Mouse (Mus musculus): ENCODE data around the gene Rdh12. TPM values are rescaled to one million over a fixed set of nuclear protein-coding genes. Genes with fewer than 3 reads are reported as not detected.
"Not testable (repeated sequence)": the region's sequence is repeated elsewhere in the genome, so short reads cannot be mapped to it uniquely, and the experiment has no call there.

Gene Rdh12
- total and polyA plus RNA-seq, 2 experiments from 2014 or later: 0.56 to 1.4 TPM

- ATAC-seq (ENCODE audit: insufficient read depth, low read depth): peak; percentile 97
- H3K4me2 ChIP-seq (ENCODE audit: low read depth, low read length): peak within 1 kb of the TSS; percentile 72
These were observed 36.4 kb upstream of the Rdh12 start, which contains the start of gene Vti1b for GRCm38 (mm10) chr12:79172019-79172941. Vti1b (minus strand) TSS chr12:79172667.

GRCm38 (mm10) chr12:79173721-79174120, 35.0 kb upstream of the Rdh12 start:
- no peak for DNase-seq (ENCODE audit: low spot score)

More at GRCm38 (mm10) chr12:79172019-79172941, 36.4 kb upstream of the Rdh12 start, which contains the start of gene Vti1b:
- Histone ChIP-seq H3K9me3 (replicated peaks; ENCODE audit: control insufficient read depth, low read length) (no peaks in the 10 kb centered on the region), H3K27me3 (ENCODE audit: control insufficient read depth, insufficient read depth, low read length) (no peaks in the 10 kb centered on the region), H3K4me1 (ENCODE audit: control insufficient read depth, insufficient read depth) (peaks cover 6% of the 10 kb centered on the region; the same call in 1 of the 2 replicates), H3K9ac (replicated peaks; ENCODE audit: low read depth, low read length) (peak within 1 kb of the TSS; percentile 78), H3K36me3 (replicated peaks; ENCODE audit: control insufficient read depth, insufficient read depth, low read length) (peaks cover 8% of the 10 kb centered on the region), H3K4me3 (ENCODE audit: low read depth, low read length) (peak within 1 kb of the TSS; percentile 84), H3K27ac (ENCODE audit: low read depth) (peak within 1 kb of the TSS; percentile 92)
- WGBS: under 1% methylated on average over 70 of the region's 73 CpGs
- peak; percentile 94 for DNase-seq (ENCODE audit: low spot score)
- TF ChIP-seq CTCF (IDR thresholded peaks at IDR 0.05; ENCODE audit: low read depth): peak; percentile 66
- peak; percentile 89 for TF ChIP-seq EP300 (IDR thresholded peaks at IDR 0.05; ENCODE audit: low read depth)

GRCm38 (mm10) chr12:79175998-79176397, 32.7 kb upstream of the Rdh12 start:
- Histone ChIP-seq H3K4me2 (ENCODE audit: low read depth, low read length) (no peak overlapping the region), H3K4me3 (ENCODE audit: low read depth, low read length) (no peak overlapping the region), H3K4me1 (ENCODE audit: control insufficient read depth, insufficient read depth) (peaks cover 6% of the 10 kb centered on the region; the same call in 1 of the 2 replicates), H3K9me3 (replicated peaks; ENCODE audit: control insufficient read depth, low read length) (no peaks in the 10 kb centered on the region), H3K9ac (replicated peaks; ENCODE audit: low read depth, low read length) (no peak overlapping the region), H3K27me3 (ENCODE audit: control insufficient read depth, insufficient read depth, low read length) (no peaks in the 10 kb centered on the region), H3K36me3 (replicated peaks; ENCODE audit: control insufficient read depth, insufficient read depth, low read length) (peaks cover 10% of the 10 kb centered on the region), H3K27ac (ENCODE audit: low read depth) (no peak overlapping the region)
- ATAC-seq (ENCODE audit: insufficient read depth, low read depth): no peak
- 91% methylated on average over 5 of the region's 5 CpGs for WGBS
- DNase-seq (ENCODE audit: low spot score): no peak
- no peak for TF ChIP-seq CTCF (IDR thresholded peaks at IDR 0.05; ENCODE audit: low read depth)
- no peak for TF ChIP-seq EP300 (IDR thresholded peaks at IDR 0.05; ENCODE audit: low read depth)

More at GRCm38 (mm10) chr12:79173721-79174120, 35.0 kb upstream of the Rdh12 start:
- peaks cover 6% of the 10 kb centered on the region; the same call in 1 of the 2 replicates for H3K4me1 ChIP-seq (ENCODE audit: control insufficient read depth, insufficient read depth)
- H3K4me3 ChIP-seq (ENCODE audit: low read depth, low read length): no peak overlapping the region
- H3K27ac ChIP-seq (ENCODE audit: low read depth): no peak overlapping the region
- ATAC-seq (ENCODE audit: insufficient read depth, low read depth): no peak
- WGBS: 58% methylated on average over 5 of the region's 5 CpGs
- TF ChIP-seq CTCF (IDR thresholded peaks at IDR 0.05; ENCODE audit: low read depth): no peak
- no peak overlapping the region for H3K9ac ChIP-seq (replicated peaks; ENCODE audit: low read depth, low read length)
- H3K4me2 ChIP-seq (ENCODE audit: low read depth, low read length): no peak overlapping the region
- H3K36me3 ChIP-seq (replicated peaks; ENCODE audit: control insufficient read depth, insufficient read depth, low read length): peaks cover 8% of the 10 kb centered on the region
- no peaks in the 10 kb centered on the region for H3K27me3 ChIP-seq (ENCODE audit: control insufficient read depth, insufficient read depth, low read length)
- no peaks in the 10 kb centered on the region for H3K9me3 ChIP-seq (replicated peaks; ENCODE audit: control insufficient read depth, low read length)

- H3K9me3 ChIP-seq (replicated peaks; ENCODE audit: control insufficient read depth, low read length); H3K4me3 ChIP-seq (ENCODE audit: low read depth, low read length); H3K4me2 ChIP-seq (ENCODE audit: low read depth, low read length); H3K27me3 ChIP-seq (ENCODE audit: control insufficient read depth, insufficient read depth, low read length); ATAC-seq (ENCODE audit: insufficient read depth, low read depth); H3K4me1 ChIP-seq (ENCODE audit: control insufficient read depth, insufficient read depth); H3K27ac ChIP-seq (ENCODE audit: low read depth); DNase-seq (ENCODE audit: low spot score); H3K9ac ChIP-seq (replicated peaks; ENCODE audit: low read depth, low read length): not testable (repeated sequence)
- H3K36me3 ChIP-seq (replicated peaks; ENCODE audit: control insufficient read depth, insufficient read depth, low read length): peaks cover 72% of the 10 kb centered on the region
- WGBS: 74% methylated on average over 6 of the region's 6 CpGs
These were observed 23.6 kb upstream of the Rdh12 start for GRCm38 (mm10) chr12:79185160-79185559.

GRCm38 (mm10) chr12:79190931-79191673, 17.6 kb upstream of the Rdh12 start:
- H3K4me3 ChIP-seq (ENCODE audit: low read depth, low read length): peak overlapping the region; percentile 68
- peak overlapping the region; percentile 97 for H3K4me2 ChIP-seq (ENCODE audit: low read depth, low read length)
- H3K27me3 ChIP-seq (ENCODE audit: control insufficient read depth, insufficient read depth, low read length): no peaks in the 10 kb centered on the region
- H3K36me3 ChIP-seq (replicated peaks; ENCODE audit: control insufficient read depth, insufficient read depth, low read length): peaks cover 23% of the 10 kb centered on the region
- no peak for TF ChIP-seq CTCF (IDR thresholded peaks at IDR 0.05; ENCODE audit: low read depth)
- TF ChIP-seq EP300 (IDR thresholded peaks at IDR 0.05; ENCODE audit: low read depth): no peak
- H3K27ac ChIP-seq (ENCODE audit: low read depth): peak overlapping the region; percentile 5; the same call in 1 of the 2 replicates
- ATAC-seq (ENCODE audit: insufficient read depth, low read depth) (peak; percentile 67), DNase-seq (ENCODE audit: low spot score) (peak; percentile 51)
- H3K9ac ChIP-seq (replicated peaks; ENCODE audit: low read depth, low read length): peak overlapping the region; percentile 63
- WGBS: 1% methylated on average over 18 of the region's 18 CpGs
- H3K4me1 ChIP-seq (ENCODE audit: control insufficient read depth, insufficient read depth): peaks cover 12% of the 10 kb centered on the region
- H3K9me3 ChIP-seq (replicated peaks; ENCODE audit: control insufficient read depth, low read length): no peaks in the 10 kb centered on the region
